Mouse (Mus musculus) cerebellum, adult 9-11 months (tissue): Measurements from ENCODE around the gene Dcun1d2.

ENCODE experiments used
- DNase-seq: peaks from one replicate; pipeline ENCODE4 v3.0.0; 2022

Dcun1d2 gene

DNA sequence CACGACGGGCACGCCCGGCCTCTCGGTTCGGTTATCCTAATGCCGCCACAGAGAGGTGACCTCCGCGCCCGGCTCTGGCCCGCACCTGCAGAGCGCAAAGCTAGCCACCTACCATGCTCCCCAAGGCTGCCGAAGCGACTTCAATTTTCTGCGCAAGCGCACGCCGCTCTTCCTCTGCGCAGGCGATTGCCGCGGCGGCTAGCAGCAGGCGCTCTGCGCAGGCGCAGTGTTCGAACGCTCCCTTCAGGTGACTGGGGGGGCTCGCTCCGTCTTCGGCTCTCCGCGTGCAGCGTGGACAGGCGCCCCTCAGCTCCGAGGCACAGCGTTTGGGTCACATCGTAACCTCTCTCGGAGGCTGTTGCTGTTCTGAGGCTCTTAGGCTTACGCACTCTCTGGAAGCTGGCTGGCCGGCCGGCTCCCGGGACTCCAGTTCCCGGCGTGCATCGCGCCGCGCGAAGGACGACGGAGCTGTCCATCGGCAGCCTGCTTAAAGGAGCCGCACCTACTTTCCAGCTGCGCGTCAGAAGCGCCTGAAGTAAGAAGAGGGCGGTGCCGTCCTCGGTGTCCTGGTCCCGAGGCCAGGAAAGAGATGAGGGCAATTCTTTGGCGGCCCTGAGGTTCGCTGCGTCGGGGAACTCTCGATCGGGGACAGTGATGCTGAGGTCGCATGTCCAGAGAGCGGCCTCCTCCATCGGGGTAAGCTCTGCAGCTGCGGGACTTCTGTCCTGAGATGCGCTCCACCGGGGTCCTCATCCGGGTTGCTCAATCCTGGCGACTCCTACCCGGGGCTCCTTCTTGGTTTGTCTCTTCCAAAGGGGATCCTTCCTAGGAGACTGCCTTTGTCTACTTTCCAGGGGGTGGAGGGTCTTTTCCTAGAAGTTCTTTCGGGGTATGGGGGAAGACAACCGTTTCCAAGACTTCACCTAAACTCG lies at the start of gene Dcun1d2, which contains the start of gene Tmco3:
Gene Dcun1d2 (minus strand): TSS at position 440 of the 932 bp plus-strand sequence.
Gene Tmco3 (plus strand): TSS at position 499 of the 932 bp plus-strand sequence.
- peak; percentile 97 for DNase-seq

DNA sequence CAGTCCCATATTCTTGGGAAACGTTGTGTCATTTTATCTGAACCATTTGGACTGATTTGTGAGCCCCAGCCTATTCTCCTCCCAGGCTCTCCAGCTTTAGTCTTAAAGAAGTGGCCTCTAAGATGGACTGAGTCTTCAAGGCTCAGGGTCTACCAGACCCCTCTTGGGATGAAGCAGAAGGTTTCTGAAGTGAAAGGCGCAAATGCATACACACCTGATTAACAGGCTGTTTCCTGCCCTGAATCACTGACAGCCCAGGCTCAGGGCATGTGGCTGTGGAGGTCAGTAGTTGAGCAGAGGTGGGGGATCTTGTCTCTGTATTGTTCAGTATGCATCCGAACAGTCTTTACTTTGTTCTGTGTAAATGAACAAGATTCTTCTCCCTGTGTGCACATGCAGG lies 49.7 kb upstream of the Dcun1d2 start:
- no peak for DNase-seq

DNA sequence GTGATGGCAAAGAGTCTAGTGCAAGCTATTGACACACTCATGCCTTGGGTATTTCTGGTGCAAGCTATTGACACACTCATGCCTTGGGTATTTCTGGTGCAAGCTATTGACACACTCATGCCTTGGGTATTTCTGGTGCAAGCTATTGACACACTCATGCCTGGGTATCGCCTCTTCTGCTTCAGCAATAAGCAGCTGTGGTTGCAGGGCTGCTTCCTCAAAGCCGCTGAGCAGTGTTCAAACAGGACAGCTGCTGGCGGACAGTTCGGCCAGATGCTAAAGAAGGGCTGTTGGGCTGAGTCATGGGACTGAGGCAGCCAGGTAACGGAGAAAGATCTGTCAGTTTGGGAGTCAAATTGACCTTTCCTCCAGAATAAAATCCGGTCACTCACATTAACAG lies 49.3 kb upstream of the Dcun1d2 start:
- DNase-seq, result peak; percentile 20

DNA sequence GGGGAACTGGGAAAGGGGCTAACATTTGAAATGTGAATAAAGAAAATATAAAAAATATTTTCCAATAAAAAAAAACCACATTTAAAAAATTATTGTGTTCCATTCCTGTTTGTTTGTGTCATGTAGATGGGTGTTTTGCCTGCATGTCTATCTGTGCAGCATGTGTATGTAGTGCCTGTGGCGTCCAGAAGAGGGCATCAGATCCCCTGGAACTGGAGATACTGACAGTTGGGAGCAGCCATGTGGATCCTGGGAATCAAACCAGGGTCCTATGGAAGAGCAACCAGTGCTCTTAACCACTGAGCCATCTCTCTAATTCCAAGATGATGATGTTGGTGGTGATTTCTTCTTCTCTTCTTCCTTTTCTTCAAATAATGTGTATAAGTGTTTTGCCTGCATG lies 46.7 kb upstream of the Dcun1d2 start:
- DNase-seq, result no peak

DNA sequence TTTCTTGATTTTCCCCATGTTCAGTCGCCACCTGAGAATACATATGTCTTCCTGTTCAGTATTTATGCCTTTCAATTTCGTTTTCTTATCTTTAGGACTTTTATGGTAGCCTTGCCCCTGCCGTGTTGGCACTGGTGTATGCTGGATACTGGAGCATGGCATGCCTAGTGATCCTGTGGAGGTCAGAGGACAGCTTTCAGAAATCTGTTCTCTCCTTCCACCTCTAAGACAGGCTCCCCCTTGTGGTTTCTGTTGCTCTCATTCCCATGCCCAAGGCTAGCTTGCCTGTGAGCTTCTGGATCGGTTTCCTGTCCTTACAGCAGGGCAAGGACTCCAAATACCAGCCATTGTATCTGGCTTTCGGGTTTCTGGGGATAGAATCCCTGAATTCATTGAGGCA lies 38.7 kb upstream of the Dcun1d2 start:
- DNase-seq, result no peak

DNA sequence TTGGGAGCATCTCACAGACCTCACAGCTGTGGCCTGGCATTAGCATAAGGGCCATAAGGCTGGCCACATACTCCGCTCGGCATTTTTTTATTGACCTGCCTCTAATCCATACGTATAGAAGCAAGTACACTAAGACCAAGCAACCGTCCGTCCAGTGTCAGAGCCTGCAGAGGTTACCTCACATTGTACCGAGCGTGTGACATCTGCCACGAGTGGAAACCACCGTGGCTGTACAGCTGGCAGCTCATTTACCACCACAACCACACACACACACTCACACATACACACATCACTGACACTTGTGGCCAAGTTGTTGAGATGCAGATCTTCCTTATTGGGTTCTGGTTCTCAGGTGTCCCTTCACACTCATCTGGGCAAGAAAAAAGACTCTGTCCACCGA lies 28.7 kb upstream of the Dcun1d2 start:
- DNase-seq, result no peak

DNA sequence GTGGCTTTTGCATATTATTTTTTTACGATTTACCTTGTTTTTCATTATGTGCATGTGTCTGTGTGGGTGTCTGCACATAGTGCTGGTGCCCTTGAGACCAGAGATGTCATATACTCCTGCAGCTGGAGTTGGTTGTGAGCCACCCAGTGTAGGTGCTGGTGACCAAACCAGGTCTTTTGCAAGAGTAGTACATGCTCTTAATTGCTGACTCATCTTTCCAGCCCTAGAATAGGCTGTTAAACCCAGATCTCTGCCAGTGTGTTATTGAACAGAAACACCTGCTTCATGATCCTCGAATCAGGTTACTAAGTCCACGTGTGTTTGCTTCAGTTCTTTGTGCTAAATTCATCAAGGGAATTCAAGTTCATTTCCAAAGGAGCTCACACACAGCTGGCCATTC lies 27.0 kb upstream of the Dcun1d2 start:
- no peak for DNase-seq

DNA sequence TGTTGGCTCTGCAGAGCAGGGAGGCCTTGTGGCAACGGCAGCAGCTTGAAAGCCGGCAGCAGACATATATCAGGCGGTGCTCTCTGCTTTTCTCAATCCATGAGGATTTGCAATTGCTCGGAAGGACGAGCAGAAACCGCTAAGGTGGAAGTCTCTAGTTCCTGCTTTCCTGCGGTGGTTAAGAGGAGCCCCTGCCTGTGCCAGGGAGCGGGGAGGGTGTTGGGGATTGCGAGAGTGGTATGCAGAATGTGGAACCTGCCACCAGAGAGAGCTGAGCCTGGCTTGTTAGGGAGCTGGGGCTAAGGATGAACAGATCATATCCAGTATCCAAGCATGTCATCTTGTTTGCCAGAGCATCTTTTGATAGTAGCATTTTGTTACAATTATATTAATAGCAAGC lies 19.0 kb upstream of the Dcun1d2 start:
- DNase-seq, result no peak

DNA sequence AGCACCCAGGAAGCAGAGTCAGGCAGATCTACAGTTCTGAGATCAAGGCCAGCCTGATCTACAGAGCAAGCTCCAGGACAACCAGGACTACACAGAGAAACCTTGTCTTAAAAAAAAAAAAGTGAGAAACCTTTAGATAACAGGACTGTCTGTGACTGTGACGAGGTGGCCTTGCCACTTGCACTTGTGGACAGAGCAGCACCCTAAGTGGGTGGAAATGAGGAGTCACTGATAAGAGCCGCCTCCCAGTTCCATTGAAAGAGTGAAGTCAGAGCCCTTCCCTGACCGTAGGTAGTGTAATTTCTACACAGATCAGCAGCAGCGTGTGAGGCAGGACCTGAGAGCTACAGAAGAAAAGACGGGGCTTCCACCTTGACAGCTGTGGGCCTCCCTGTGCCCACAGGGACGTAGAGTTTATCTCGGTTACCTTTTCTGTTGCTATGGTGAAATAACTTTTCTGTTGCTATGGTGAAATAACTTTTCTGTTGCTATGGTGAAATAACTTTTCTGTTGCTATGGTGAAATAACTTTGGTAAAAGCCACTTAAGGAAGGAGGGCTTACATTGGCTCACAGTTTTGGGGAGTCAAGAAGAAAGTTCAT lies 18.5 kb upstream of the Dcun1d2 start:
- no peak for DNase-seq

DNA sequence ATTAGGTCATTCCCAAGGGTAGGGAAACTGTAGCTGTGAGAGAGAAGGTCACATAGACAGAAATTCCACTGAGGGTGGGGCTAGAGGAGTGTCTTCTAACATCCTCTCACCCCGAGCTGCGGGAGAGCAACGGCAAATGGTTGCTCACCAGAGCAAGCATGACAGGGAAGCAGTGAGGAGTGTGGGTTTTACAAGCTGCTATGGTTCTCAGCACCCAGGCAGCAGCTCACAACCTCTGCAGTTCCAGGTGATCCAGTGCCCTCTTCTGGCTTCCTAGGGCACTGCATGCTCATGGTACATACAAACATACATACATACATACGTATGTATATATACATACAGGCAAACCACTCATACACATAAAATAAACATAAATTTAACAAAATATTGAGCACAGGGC lies 18.0 kb upstream of the Dcun1d2 start:
- no peak for DNase-seq

DNA sequence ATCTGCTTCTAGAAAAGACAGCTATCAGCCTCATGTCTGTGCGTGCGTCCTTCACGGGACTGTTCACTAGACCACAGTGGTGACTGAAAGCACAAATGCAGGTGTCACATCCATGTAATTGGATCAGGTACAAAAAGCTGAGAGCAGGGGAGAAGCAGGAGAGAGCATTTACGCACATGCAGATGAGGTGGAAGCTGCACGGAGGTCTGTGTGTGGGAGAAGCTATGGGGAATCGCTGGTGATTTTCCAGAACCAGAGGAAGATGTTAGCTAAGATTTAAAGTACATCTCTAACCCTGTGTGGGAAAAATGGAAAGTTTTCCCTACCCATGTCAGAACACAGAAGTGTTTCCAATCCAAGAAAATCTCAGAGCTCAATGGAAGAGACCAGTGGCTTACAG lies 17.5 kb upstream of the Dcun1d2 start:
- no peak for DNase-seq

DNA sequence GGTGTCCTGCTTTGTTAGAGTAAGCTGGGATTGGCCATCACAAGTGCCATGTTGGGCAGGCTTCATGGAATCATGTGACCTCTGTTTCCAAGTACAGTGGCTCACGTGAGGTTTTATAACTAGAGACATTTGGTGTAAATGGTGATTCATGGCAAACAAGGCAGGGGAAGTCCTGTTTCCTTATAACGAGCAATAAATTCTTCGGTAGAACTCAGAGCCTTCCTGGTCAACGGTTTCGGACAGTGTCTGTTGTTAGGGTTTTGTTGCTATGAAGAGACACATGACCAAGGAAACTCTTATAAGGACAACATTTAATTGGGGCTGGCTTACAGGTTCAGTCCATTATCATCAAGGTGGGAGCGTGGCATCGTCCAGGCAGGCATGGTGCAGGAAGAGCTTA lies 13.1 kb upstream of the Dcun1d2 start:
- DNase-seq, result no peak

DNA sequence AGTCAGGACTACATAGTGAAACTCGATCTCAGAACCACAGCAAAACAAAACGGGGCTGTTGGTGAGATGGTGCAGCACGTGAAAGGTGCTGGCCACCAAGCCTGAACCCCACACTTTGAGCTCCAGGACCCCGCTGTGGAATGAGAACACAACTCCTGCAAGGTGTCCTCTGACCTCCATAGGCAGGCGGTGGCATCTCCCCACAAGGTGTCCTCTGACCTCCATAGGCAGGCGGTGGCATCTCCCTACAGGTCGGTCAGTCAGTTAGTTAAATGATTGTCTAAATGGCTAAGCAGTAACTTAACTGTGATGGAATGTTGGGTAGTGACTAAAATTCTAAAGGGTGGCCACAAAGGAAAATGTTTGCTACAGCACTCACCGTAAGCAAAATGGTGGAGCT lies 11.6 kb upstream of the Dcun1d2 start:
- DNase-seq, result no peak

DNA sequence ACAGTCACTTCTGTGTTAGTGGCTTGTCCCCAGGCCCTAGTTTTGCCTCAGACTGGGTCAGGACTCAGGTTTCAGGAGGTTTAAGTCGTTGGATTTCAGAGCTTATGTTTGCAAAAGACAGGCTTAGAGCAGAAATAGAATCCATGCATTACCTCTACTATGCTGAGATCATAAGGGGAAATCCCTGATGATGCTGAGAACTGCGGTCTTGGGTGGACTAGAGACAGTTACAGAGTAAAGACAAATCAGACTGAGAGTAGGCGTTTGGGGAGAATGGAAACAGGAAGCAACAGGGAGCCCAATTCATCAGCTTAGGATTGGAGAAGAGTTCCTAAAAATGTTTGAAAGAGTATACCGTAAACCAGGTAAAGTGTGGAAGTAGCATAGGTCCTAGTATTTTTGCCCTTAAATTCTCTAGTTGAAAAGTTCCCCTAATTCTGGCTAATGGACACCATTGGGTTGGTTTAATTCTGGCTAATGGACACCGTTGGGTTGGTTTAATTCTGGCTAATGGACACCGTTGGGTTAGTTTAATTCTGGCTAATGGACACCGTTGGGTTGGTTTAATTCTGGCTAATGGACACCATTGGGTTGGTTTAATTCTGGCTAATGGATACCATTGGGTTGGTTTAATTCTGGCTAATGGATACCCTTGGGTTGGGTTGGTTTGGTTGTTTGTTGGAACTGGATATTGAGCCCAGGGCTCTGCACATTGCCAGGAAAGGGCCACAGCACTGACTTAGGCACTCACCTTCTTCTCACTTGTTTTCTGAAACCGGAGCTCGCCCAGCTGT lies 5.9 kb upstream of the Dcun1d2 start:
- no peak for DNase-seq

DNA sequence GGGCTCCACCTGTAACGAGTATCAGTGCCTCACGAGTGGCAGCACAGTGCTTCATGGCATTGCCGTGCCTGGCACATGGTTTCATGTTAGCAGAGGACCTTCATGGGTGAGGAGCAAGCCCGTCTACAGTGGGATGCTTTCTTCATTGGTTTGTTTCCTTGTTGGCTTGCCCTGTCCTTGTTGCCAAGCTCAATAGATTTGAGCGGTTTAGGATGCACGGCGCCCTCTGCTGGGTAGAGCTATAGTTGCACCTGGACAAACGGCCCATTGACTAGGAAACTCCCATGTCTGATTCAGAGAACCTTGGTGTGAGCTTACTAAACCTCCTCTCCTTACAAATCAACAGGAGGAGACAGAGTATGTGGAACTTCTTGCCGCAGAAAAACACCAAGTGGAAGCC lies 4.4 kb upstream of the Dcun1d2 start:
- peak; percentile 69 for DNase-seq

DNA sequence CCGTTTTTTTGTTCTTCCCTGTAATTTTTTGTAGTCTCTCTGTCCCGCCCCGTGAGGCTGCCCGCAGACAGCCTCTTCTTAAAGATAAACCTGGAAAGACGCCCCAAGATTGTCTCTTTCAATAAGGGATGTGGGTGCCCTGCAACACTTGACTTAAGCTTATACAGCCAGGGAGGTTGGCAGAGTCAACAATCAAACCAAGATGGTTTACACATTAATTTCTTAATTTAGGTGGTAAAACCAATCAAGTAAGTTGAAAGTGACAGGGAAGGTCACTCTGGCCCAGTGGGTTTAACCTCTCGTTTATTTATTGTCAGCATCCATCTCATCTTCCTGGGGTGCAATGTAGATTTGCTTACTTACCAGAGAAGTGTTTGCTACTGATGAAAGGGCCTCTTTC lies 715 bp upstream of the Dcun1d2 start:
- no peak for DNase-seq

DNA sequence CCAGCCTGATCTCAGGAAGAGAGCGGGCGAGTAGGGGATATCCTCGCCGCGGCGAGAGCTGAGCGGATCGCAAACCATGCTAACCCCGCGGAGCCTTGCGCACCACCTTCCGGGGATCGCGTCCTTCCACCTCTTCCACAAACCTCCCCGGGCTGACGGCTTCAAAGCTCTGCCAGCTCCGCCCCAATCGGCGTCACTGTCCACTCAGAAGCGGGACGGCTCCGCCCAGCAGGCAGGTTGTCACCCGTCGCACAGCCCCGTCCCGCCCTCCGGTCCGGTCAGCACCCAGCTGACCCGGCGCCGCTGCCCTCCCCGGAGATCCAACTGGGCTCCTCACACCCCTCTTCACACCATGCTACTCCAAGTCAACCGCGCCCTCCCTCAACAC lies 633 bp downstream of the Dcun1d2 start:
- DNase-seq, result peak; percentile 95

DNA sequence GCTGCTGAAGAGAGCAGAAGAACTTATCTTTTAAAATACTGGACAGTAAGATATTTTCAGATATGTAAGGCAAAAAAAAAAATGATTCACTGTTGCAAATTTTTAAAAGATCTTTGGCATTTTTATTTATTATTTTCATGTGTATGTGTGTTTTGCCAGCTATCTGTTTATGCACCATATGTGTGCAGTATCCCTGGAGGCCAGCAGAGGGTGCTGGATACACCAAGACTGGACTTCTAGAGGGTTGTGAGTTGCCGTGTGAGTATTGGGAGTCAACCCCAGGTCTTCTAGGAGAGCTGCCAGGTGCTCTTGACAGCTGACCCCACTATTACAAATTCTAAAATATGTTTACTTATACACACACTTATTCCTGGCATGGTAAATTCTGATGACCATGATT lies 4.7 kb downstream of the Dcun1d2 start:
- DNase-seq, result no peak

DNA sequence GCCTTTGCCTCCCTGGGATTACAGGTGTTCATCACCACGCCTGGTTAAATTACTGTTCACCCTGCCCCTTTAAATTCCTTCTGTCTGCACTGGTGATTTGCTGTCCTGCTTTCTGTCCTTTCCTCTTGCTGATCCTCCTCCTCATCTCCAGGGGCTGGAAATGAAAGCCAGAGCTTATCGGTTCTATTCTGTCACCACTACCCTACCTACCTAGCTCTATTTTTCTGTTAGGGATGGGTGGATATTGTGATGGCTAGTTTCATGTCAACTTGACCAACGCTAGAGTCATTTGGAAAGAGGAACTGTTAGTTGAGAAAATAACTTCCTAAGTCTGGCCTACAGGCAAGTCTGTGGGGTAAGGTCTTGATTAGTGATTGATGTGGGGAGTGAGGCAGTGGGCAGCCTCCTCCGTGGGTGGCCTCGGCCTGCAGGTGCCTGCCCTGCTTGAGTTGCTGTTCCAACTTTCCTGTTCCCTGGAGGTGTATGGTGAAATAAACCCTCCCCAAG lies 10.9 kb downstream of the Dcun1d2 start:
- DNase-seq, result no peak

DNA sequence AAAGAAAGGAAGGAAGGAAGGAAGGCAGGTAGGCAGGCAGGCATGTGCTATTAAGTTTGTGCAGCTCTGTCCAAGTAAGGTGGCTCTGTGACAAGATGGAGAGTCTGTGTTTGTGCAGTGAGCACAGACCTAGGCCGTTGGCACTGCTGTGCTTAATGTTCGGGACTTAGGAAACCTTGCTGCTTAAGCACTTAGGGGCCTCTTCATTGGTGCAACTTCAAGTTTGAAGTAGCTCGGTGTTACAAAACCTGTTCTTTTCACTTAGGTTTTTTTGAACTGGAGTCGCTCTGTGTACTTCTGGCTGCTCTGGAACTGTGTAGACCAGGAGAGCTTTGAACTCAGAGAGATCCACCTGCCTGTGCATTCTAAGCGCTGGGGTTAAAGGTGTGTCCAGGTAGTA lies 15.1 kb downstream of the Dcun1d2 start:
- DNase-seq, result no peak

DNA sequence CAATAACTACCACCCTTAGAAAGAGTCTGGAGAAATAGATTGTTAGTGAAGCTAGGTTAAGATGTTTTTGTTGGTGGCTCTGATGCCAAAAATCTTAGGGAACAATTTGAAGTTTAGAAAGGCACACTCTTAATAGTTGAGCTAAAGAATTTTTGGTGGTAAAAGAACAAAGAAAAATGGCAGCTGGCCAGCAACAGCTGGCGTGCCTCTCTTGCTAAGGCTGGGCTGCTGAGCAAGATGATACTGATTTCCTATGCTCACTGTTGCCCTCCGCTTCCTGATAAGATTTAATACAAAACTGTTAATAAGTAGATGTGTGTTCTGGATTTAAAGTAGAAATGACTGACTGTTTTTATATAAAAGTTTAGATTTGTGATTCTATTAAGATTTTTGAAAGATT lies 20.4 kb downstream of the Dcun1d2 start:
- no peak for DNase-seq

DNA sequence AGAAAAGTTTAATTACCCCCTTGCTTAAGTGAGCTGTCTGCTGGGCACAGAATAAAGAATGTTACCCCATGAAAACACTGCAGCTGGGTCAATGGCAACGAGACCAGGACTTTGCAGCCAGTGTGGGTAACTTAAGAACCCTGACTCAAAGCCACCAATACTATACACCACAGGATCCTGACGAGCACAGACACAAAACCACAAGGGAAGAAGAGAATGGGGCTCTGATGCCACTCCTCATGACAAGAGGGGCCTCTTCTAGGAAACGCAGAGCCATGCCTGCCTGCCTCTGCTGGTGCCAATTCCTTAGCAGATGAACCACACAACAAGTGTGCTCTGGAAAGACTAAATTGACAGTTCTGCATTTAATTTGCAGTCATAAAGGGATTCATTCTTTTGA lies 24.6 kb downstream of the Dcun1d2 start:
- no peak for DNase-seq

DNA sequence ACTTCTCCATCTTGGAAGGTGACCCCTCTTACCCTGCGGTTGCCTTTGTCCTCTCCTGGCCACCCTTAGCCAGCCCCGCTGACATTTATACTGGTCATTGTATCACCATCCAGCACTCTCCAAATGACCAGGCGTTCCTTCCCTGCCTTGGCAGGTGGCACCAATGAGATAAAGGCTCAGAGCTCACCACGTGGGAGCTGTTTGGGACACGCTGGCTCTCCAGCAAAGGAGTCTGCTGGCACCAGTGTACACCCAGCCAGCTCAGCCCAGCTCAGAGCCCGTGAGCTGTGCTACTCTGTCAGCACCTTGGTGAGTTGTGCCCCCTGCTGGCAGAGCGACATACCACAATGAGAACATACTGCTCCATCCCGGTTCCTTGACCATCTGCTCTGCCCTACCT lies 33.9 kb downstream of the Dcun1d2 start, which contains the start of gene Adprhl1:
Gene Adprhl1 (minus strand): TSS at position 144 of the 400 bp plus-strand sequence.
- peak; percentile 70 for DNase-seq
